Mouse (Mus musculus): ENCODE results near the gene Gm8122.
"Not testable (repeated sequence)": the region's sequence is repeated elsewhere in the genome, so short reads cannot be mapped to it uniquely, and the experiment has no call there.

Gene Gm8122

GRCm38 (mm10) chr14:43235204-43235603, at the start of gene Gm8122:
Gene Gm8122 (minus strand): TSS chr14:43235304.
- not testable (repeated sequence) for DNase-seq (ENCODE audit: low spot score in 2 of 2)

GRCm38 (mm10) chr14:43278681-43279080, 43.6 kb upstream of the Gm8122 start:
- not testable (repeated sequence) for DNase-seq (ENCODE audit: low spot score in 2 of 2)

GRCm38 (mm10) chr14:43278146-43278545, 43.0 kb upstream of the Gm8122 start:
- DNase-seq (ENCODE audit: low spot score in 2 of 2): not testable (repeated sequence)

- not testable (repeated sequence) for DNase-seq (ENCODE audit: low spot score in 2 of 2)
Observed at GRCm38 (mm10) chr14:43277468-43277867, 42.4 kb upstream of the Gm8122 start.

- DNase-seq (ENCODE audit: low spot score in 2 of 2): not testable (repeated sequence)
Observed at GRCm38 (mm10) chr14:43275752-43276151, 40.6 kb upstream of the Gm8122 start.

GRCm38 (mm10) chr14:43274986-43275511, 39.9 kb upstream of the Gm8122 start, which contains the start of gene Gm9732:
Gene Gm9732 (plus strand): TSS chr14:43275036.
- peak; percentile 33 to 37 for DNase-seq (ENCODE audit: low spot score in 2 of 2)

GRCm38 (mm10) chr14:43273161-43273560, 38.1 kb upstream of the Gm8122 start:
- not testable (repeated sequence) for DNase-seq (ENCODE audit: low spot score in 2 of 2)

- DNase-seq (ENCODE audit: low spot score in 2 of 2): not testable (repeated sequence)
Observed at GRCm38 (mm10) chr14:43269211-43269610, 34.1 kb upstream of the Gm8122 start.

- DNase-seq (ENCODE audit: low spot score in 2 of 2): not testable (repeated sequence)
Observed at GRCm38 (mm10) chr14:43268521-43269084, 33.5 kb upstream of the Gm8122 start.

- DNase-seq (ENCODE audit: low spot score in 2 of 2): not testable (repeated sequence)
Observed at GRCm38 (mm10) chr14:43263421-43263820, 28.3 kb upstream of the Gm8122 start.

GRCm38 (mm10) chr14:43258349-43258748, 23.2 kb upstream of the Gm8122 start, which contains the start of gene Gm8126:
Gene Gm8126 (plus strand): TSS chr14:43258649.
- not testable (repeated sequence) for DNase-seq (ENCODE audit: low spot score in 2 of 2)

GRCm38 (mm10) chr14:43256511-43256910, 21.4 kb upstream of the Gm8122 start:
- not testable (repeated sequence) for DNase-seq (ENCODE audit: low spot score in 2 of 2)

GRCm38 (mm10) chr14:43250549-43251253, 15.6 kb upstream of the Gm8122 start:
- DNase-seq (ENCODE audit: low spot score in 2 of 2): not testable (repeated sequence)

- DNase-seq (ENCODE audit: low spot score in 2 of 2): not testable (repeated sequence)
Observed at GRCm38 (mm10) chr14:43249611-43250170, 14.6 kb upstream of the Gm8122 start.

GRCm38 (mm10) chr14:43237769-43238168, 2.7 kb upstream of the Gm8122 start:
- not testable (repeated sequence) for DNase-seq (ENCODE audit: low spot score in 2 of 2)
